Mouse (Mus musculus) mesoderm, embryonic 11.5 days (tissue): Measurements from ENCODE around the gene Gstm3.
"Not testable (repeated sequence)": the region's sequence is repeated elsewhere in the genome, so short reads cannot be mapped to it uniquely, and the experiment has no call there.

Source experiments
- DNase-seq: peaks from one replicate; pipeline ENCODE4 v3.0.0-alpha.2; 2012; ENCODE audit warnings: low read depth, low spot score

The Gstm3 gene

DNA sequence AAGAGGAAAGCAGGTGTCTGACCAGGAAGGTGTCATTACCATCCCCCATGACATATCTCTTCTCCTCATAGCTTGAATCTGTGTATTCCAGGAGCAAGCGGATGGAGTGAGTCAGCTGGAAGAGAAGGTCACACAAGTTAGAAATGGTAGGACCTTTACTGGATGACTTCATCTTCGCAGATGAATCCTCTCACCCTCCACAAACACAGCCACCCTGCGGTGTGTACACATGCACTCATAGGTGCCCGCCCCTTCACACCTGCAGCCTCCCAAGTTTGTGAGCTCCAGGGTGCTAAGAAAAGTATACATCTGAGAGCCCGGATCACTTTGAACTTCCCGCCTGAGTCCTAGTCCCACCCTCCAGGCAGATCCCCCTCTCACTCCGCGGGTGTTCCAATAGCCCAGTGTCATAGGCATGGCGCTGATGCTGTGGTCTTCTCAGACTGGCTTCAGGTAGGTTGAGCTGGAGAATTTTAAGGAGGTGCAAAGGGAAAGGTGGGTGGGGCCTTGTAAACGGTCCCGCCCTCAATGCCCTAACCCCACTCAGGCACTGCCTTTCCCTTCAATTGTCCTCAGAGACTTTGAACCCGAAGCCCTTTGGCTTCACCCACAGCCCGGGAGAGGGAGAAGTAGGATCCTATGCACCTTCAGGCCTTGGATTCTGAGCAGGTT is at the start of gene Gstm3:
TSS of gene Gstm3 (minus strand) at position 560 of the 672 bp plus-strand sequence.
- no peak for DNase-seq

DNA sequence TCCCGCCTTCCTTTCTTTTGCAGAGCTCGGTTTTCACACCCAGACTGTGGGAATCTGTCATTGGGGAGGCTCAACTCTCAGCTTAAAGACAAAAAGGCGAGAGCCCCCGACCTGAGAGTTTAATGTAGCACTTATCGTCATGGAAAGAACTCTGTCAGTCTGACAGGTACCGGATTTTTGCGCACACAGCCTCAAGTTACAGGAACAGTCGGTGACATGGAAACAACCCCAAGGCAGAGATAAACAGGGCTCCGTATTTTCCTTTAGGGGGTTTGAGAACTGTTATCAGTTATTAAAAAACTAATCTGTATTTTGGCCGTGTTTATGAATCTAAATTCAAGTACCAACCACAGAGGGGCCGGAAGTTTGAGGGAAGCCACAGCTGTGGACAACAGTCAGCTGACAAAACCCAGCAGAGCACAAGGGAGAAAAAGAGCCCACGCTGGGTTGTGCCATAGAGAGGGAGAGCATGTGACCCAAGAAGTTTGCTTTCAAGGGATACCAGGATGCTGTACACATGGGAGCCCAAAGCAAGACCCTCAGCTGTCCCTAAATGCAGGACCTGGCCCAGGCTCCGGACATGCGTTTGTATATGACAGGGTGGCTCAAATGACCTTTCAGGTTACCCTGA is 49.2 kb upstream of the Gstm3 start:
- DNase-seq: no peak

DNA sequence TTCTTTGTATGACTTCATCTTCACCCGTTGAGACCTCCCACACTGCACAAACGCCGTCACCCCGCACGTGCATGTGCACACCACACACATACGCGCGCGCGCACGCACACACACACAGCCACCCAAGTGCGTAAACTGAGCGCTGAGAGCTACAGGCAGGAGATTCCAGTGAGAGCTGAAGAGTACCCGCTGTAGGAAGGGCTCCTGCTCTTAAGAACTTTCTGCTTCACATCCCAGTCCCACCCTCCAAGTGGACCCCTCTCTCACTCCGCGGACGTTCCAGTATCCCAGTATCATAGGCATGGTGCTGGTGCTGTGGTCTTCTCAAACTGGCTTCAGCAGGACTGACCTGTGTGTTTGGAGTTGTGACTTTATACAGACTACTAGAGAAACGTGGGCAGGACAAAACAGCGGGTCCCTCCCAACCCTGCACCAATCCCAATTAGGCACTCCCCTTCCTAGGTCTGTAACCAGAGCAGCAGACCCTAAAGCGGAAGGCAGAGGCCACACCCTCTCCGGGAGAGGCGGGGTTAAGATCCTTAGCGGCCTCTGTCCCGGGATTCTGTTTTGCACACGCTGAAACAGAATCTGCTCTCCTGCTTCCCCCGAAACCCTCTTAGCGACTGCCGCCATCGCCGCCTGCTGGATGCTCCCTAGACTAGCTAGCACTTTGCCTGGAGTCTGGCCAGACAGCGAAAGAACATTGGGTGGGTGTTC is 48.5 kb upstream of the Gstm3 start, which contains the start of gene Gstm1:
TSS of gene Gstm1 (minus strand) at position 501 of the 717 bp plus-strand sequence.
- DNase-seq: peak; percentile 97

DNA sequence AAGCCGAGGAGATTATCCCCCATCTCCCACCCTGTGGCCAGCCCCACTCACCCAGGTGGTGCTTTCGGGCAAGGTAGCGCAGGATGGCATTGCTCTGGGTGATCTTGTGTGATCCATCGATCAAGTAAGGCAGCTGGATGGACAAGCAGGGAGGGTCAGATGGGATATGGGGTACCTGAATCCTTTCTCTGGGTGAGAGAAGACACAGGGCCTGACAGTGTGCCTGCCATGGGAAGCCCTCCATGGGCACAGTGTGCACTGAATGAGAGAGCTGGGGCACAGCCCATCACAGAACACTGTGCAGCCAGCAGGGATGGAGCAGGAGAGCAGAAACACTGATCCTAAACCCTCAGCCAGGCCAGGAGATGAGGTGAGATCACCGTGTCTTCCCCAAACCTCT is 47.4 kb upstream of the Gstm3 start:
- DNase-seq: not testable (repeated sequence)

DNA sequence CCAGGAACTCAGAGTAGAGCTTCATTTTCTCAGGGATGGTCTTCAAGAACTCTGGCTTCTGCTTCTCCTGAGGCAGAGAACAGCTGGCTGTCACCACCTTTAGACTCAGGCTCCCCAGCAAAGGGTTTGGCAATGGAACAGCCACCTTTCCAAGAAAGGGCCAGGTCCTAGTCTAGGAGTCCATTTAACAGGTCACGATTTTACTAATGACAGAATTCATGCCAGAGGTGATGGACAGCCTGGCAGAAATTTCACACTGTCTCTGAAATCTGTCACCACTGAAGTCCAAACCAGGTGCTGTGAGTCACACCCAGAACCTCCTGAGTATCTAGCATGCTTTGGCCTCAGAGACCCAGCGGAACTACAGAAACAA is 45.9 kb upstream of the Gstm3 start:
- DNase-seq: no peak

DNA sequence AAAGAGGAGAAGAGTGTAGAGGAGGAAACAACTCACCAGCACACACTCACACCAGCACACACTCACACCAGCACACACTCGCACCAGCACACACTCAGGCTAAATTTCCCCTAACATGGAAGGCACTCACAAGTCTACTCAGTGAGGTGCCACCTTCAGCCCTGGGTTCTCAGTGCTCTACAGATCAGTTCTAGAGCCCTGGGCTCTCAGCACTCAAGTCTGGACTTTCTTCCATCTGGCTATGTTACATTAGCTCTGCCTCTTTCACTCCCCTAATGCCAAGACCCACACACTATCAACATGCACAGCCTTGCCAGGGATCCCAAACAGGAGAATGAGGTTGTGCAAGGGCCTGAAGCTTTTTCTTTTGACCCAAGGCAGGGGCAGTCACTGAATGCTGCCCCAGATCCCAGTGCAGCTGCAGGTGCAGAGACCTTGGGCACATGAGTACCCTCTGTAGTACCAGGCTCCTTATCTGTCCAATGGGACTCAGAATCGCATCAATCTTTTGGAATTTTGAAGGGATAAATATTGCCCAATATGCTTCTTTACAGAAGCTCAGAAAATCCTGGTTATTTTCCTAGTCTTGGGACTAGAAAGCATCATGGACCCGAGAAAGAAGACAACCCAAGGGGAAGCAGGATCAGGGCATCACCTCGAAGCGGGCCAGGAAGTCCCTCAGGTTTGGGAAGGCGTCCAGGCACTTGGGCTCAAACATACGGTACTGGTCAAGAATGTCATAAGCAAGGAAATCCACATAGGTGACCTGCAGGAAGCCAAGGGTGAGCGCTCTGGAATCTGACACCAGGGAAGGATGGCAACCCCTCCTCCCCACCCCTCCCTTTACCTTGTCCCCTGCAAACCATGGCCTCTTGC is 45.3 kb upstream of the Gstm3 start:
- DNase-seq: no peak

DNA sequence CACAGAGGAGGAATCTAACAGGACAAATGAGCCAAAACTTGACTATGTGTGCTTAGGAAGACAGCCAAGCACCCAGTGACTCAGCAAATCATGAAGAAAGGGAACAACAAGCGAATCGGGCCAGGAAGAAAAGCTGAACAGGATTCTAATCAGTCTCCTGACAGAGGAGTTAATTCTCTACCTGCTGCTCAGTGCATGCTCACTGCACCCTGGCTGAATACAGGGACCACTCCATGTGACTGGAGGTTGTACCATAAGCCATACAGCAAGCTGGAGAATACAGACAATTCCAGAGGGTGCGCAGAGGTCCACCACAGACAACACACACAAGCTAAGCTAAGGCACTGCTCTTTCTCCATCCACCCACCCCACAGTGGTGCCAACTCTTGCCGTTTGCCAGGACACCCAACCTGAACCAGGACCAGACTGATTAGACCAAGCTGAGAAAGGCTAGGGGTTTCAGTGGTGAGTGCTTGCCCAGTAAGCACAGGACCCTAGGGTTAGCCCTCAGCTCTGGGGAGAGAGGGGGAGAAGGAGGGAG is 44.3 kb upstream of the Gstm3 start:
- no peak for DNase-seq

DNA sequence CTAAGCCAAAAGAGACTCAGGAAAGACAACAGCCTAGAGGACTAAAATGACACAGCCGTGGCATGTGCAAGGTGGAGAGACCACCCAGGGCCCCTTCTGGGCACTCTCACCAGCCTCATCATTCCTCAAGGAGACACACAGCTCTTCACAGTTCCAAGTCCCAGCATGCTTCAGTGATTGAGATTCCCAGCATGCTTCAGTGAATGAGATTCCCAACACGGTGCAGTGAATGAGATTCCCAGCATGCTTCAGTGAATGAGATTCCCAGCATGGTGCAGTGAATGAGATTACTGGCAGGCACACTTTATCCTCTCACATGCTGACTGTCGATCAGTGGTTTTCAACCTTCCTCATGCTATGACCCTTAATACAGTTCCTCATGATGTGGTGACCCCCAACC is 42.5 kb upstream of the Gstm3 start:
- DNase-seq: no peak

DNA sequence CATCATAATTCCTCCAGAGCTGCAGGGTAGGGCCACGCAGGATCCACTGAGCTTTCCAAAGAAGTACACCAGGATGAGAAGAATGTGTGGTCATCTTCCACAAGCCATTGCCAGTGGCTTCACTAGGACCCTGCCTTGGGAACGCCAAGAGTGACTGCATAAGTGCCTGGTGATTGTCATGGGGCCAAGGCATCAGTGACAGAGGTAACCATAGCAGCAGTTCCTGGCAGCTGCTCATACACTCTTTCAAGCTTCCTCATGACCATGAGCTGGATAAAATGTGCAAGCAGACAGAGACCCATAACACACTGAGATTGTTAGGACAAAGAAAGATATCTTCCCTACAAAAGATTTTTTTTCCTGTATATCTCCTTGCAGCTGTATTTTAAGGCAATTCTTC is 41.2 kb upstream of the Gstm3 start:
- DNase-seq: no peak

DNA sequence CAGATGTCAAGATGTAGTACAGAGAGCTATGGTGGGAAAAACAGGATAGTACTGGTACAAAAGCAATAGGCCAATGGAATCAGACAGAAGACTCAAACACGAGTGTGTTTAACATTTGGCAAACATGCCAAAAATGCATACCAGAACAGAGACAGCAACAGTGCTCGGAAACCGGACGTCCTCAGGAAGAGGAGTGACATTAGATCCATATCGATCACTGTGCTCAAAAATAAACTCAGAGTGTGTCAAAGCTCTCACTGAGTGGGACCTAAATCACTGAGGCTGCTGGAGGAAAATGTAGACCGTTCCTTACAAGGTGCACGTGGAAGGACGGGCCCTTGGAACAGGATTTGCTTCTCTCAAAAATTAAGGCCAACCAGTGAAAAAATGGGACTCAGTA is 32.9 kb upstream of the Gstm3 start:
- DNase-seq: no peak

DNA sequence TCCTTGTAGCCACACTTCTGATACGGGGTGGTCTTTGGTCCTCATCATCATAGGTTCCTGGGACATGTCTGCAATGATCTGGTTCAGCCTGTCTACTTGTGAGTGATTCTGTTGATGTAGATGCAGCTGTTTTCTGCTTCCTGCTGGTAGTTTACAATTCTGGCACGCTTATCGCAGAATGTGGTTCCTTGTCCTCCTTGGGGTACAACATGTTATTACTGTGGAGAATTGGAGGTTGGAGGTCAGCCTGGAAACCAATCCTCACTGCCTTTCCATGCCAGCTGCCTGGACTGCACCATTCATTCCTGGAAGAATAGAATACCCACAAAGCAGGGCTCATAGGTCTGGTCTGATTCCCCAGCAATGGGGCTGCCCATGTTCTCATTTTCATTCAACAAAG is 30.4 kb upstream of the Gstm3 start:
- no peak for DNase-seq

DNA sequence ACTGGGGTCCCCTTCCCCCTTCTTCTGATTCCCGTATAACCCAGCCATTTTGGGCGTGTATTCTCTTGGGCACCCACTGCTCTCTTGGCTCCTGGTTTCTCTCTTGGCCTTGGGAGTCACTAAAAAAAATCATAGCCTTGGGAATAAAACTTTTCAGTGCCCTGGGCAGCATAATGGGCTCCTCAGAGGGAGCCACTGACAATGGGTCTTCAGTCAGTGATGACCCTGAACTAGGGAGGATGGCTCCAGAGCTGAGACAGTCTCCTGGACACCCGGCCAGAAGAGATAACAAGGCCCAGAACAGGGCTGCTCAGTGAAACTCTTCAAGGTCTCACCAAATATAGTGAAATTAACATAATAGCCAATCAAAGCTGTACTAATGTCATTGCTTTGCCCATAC is 29.5 kb upstream of the Gstm3 start:
- no peak for DNase-seq

DNA sequence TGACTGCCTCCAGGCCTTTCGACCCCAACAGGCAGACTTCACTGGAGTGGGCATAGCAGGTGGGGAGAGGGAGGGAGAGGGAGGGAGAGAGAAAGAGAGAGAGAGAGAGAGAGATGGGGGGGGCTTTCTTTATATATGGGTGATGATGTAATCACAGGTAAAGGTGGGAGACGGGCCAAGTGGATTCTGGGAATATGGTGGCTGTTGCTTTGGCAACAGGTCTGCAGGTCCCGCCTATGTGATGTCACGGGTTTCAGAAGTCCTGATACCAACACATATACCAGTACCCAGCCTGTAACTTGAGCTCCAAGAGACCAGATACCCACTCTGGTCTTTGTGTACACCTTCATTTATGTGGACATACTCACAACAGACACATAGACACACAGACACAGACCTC is 27.5 kb upstream of the Gstm3 start:
- DNase-seq: no peak

DNA sequence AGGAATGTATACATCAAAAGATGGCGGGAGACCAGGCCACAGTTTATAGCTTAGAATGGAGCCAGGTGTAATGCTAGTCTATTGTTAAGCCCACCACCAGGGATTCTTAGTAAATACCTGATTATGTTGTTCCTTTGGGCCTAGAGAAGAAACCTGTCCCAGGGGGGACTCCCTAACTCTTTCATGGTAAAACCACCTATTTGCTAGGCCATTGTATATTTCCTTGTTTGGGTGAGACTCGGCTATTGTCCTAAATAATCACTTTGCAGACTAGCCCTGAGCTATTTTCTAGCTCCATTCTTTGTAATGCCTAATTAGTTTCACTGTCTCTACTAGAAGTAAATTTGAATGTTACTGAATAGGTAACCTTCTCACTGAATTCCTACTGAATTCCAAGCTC is 26.9 kb upstream of the Gstm3 start:
- not testable (repeated sequence) for DNase-seq

DNA sequence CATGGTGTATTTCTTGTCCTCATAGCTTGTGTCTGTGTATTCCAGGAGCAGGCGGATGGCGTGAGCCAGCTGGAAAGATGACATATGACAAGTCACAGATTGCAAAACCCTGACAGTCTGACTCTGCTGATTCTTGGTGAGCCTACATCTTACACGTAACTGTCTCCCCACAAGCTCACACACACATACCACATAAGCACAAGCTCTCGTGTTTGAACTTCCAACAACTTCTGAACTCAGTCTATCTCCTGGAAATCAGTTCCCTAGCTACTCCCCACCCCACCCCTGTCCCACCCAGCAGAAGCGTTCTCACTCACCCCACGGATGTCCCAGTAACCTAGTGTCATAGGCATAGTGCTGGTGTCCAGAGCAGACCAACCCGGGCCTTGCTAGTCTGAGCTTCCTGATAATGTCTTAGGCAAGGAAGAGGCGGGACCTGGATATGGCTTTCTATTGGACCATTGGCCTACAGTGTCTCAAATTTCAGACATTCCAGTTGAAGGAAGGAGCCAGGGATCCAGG is 17.0 kb upstream of the Gstm3 start, which contains the start of gene Gstm2:
TSS of gene Gstm2 (minus strand) at position 413 of the 522 bp plus-strand sequence.
- DNase-seq: peak; percentile 63

DNA sequence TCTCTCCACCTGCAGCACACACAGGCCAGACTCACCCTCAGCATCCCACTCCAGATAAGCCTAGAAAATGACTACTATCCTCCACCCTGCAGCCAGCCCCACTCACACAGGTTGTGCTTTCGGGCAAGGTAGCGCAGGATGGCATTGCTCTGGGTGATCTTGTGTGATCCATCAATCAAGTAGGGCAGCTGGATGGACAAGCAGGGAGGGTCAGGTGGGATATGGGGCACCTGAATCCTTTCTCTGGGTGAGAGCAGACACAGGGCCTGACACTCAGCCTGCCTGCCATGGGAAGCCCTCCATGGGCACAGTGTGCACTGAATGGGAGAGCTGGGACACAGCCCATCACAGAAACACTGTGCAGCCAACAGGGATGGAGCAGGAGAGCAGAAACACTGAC is 16.1 kb upstream of the Gstm3 start:
- not testable (repeated sequence) for DNase-seq

DNA sequence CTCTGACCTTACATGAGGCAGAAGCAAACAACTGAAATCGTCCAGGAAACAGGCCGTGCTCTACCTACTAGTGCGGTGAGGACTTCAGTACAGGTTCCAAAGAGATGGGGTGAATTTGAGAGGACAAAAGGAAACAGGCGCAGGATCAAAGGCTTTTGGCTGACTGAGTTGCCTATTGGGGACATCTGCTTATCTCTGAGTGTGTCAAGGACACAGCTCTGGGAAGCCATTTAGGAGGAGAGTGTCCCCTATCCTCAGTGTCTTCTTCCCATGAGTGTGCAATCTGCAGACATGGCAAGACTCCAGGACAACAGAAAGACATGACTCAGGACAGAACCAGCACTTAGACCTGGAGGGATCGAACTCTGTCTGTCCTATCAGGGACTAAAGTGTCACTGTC is 15.4 kb upstream of the Gstm3 start:
- no peak for DNase-seq

DNA sequence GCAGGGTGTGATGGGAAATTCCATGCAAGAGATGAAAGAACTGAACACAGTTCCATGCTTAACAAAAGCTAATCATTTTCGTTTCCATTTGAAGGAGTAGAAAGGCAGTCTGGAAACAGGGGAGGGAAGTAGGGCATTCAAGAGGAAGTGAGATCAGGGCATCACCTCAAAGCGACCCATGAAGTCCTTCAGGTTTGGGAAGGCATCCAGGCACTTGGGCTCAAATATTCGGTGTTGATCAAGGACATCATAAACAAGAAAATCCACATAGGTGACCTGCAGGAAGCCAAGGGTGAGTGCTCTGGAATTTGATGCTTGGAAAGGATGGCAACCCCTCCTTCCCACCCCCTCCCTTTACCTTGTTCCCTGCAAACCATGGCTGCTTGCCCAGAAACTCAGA is 14.7 kb upstream of the Gstm3 start:
- DNase-seq: no peak

DNA sequence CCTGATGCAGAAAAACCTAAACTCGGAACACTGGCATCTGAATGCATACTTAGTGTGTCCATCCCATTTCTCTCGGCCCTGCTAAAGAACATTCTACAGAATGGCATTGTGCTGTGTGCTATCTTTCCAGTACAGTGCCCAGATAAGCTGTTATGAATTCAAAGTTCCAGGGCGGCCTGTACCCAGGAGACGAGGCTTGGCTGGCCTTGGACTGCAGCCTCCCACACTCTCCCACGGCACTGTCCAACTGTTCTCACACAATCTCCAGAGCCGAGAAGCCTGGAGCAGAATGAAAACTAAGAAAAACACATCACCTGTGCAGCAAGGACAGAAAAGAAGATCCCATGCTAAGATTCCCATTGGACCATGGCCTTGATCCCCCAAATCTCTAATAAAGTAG is 13.6 kb upstream of the Gstm3 start:
- DNase-seq: no peak

DNA sequence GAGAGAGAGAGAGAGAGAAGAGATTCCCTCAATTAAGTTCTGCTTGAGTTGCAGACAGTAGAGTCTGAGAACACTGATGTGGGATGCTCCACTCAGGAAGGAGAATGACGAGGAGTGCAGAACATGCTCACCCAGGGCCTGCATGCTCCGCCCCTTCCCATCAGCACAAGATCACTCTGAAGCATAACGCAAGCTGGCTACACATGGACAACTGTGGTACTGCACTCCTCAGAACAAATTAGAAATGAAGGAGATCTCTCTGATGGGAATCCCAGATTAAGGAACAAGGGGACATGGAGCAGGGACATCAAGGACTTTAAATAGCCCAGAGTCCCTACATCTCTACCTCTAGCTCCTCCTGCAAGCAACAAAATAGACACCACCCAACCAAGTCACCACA is 12.2 kb upstream of the Gstm3 start:
- no peak for DNase-seq

DNA sequence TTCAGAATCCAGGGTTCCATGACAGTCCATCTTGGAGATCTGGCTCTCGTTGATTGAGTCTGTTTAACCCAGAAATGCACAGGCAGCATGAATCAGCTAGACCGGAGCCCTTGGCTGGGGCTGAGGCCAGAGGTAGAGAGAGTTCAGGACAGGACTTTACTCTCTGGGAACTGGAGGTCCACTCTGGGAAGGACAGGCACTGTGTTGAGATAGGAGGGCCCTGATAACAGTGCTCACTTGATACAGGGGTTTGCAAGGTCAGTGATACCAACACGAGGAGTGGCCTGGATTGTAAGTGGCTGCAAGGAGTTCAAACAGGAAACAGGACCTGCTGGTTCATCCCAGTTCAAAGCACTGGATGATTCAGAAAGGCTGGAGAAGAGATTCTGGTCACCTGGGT is 8.6 kb upstream of the Gstm3 start:
- DNase-seq: no peak
